Mouse (Mus musculus) heart, embryonic 12.5 days (tissue): ENCODE measurements around the gene Ddx50. TPM values are rescaled to one million over a fixed set of nuclear protein-coding genes. Genes with fewer than 3 reads are reported as not detected.

Source experiments
- ATAC-seq: fragments of 200-750 bp; cut with Nextera tagmentation; 2 replicates; pipeline ENCODE4 v1.8.0; 2017; ENCODE audit warnings: moderate TSS enrichment, moderate library complexity; ENCODE audit not compliant: insufficient number of reproducible peaks, low FRiP score
- H3K27ac ChIP-seq: fragments of 300-500 bp; sonication (generic); 2 replicates; pipeline ENCODE4 v1.5.1; 2016; ENCODE audit warnings: mild to moderate bottlenecking, moderate library complexity; ENCODE audit not compliant: poor library complexity, severe bottlenecking
- H3K27me3 ChIP-seq: fragments of 300-500 bp; sonication (generic); replicated peaks from 2 replicates; pipeline ENCODE4 v1.6.1; 2016; ENCODE audit warnings: mild to moderate bottlenecking, moderate library complexity
- H3K36me3 ChIP-seq: fragments of 300-500 bp; sonication (generic); 2 replicates; pipeline ENCODE4 v1.6.1; 2016; ENCODE audit warnings: mild to moderate bottlenecking, moderate library complexity
- H3K4me1 ChIP-seq: fragments of 300-500 bp; sonication (generic); replicated peaks from 2 replicates; pipeline ENCODE4 v1.6.1; 2016; ENCODE audit warnings: mild to moderate bottlenecking
- H3K4me2 ChIP-seq: fragments of 300-500 bp; sonication (generic); 2 replicates; pipeline ENCODE4 v1.6.1; 2016; ENCODE audit warnings: mild to moderate bottlenecking, moderate library complexity
- H3K4me3 ChIP-seq: fragments of 300-500 bp; sonication (generic); 2 replicates; pipeline ENCODE4 v1.5.1; 2016; ENCODE audit warnings: mild to moderate bottlenecking
- H3K9ac ChIP-seq: fragments of 300-500 bp; sonication (generic); 2 replicates; pipeline ENCODE4 v1.6.1; 2016; ENCODE audit warnings: mild to moderate bottlenecking, moderate library complexity
- H3K9me3 ChIP-seq: fragments of 300-500 bp; sonication (generic); replicated peaks from 2 replicates; pipeline ENCODE4 v1.6.1; 2016; ENCODE audit warnings: mild to moderate bottlenecking, moderate library complexity
- WGBS: fragments of 180-500 bp; shearing (Covaris S2); methylation state at CpG from one replicate; pipeline ENCODE4 v1.1.7; 2016; 5-methylcytosine and 5-hydroxymethylcytosine counted together
- microRNA-seq: library from miRNA; unstranded; fragments of <30 nt; microRNA quantifications from one replicate; pipeline ENCODE4, GENCODE M21; 2017
- polyA plus RNA-seq: library from polyadenylated mRNA; unstranded; fragments of >200 nt; fragmentation: Nextera tagmentation; extraction: Ambion mirVana; gene quantifications from 2 replicates; pipeline ENCODE4 v1.2.1, GENCODE M21; 2016

The Ddx50 gene
- polyA plus RNA-seq, 1 experiment from 2014 or later = 112 TPM

DNA sequence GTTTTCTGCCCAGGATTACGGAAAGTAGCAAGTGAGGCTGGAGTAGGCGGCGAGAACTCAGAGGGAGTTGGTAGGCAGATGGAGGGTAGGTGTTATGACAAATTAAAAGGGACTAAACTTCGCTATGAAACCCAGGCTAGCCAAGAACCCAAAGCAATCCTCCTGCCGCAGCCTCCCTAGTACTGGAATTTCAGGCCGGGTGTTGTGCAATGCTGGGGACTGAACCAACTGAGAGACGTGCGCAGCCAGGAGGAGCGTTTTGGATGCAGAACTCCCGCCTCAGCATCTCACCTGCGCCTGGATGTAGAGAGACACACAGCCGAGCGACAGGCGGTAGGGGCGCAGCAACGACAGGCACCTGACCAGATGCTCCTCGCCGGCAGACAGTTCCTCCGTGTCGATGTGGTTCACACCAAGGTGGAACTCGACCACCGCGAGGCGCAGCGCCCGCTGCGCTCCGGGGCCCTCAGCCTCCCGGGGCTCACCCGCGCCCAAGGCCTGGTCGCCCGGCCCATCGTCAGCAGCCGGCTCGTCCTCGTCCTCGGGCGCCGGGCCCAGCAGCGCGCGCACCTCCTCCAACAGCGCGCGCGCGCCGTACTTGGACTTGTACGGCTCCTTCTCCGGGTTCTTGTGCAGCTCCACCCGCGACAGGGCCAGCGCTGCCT lies 73.2 kb downstream of the Ddx50 start:
- Histone ChIP-seq H3K4me1 (peaks cover 13% of the 10 kb centered on the region), H3K27me3 (no peaks in the 10 kb centered on the region), H3K4me2 (peak overlapping the region; percentile 97), H3K4me3 (peak overlapping the region; percentile 84), H3K36me3 (peaks cover 49% of the 10 kb centered on the region), H3K27ac (peak overlapping the region; percentile 12; the same call in 1 of the 2 replicates), H3K9ac (peak overlapping the region; percentile 79), H3K9me3 (no peaks in the 10 kb centered on the region)
- WGBS = 1% methylated on average over 54 of the region's 54 CpGs
- ATAC-seq = peak; percentile 81

DNA sequence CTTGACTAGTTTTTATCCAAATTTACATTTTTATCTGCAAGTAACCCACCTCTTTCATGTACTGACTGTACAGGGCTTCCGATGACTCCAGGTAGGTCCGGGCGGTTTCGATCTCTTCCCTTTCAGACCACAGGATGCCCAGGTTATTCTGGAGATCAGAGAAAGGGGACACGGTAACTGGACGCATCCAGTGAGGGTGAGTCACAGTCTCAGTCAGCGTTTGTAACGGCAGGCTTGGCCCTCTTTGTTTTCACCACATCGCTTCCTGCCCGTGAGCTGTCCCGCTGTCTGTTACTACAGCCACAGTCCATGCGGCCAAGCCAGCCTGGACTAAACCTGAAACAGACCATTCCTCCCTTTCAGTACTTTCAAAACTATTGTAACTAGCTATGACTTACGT lies 76.0 kb downstream of the Ddx50 start:
- H3K36me3 ChIP-seq = peaks cover 41% of the 10 kb centered on the region
- H3K27ac ChIP-seq = no peak overlapping the region
- ATAC-seq = no peak
- H3K9me3 ChIP-seq = no peaks in the 10 kb centered on the region
- H3K9ac ChIP-seq = no peak overlapping the region
- no peak overlapping the region for H3K4me3 ChIP-seq
- no peaks in the 10 kb centered on the region for H3K27me3 ChIP-seq
- 87% methylated on average over 13 of the region's 13 CpGs for WGBS
- peaks cover 13% of the 10 kb centered on the region for H3K4me1 ChIP-seq
- H3K4me2 ChIP-seq = no peak overlapping the region

DNA sequence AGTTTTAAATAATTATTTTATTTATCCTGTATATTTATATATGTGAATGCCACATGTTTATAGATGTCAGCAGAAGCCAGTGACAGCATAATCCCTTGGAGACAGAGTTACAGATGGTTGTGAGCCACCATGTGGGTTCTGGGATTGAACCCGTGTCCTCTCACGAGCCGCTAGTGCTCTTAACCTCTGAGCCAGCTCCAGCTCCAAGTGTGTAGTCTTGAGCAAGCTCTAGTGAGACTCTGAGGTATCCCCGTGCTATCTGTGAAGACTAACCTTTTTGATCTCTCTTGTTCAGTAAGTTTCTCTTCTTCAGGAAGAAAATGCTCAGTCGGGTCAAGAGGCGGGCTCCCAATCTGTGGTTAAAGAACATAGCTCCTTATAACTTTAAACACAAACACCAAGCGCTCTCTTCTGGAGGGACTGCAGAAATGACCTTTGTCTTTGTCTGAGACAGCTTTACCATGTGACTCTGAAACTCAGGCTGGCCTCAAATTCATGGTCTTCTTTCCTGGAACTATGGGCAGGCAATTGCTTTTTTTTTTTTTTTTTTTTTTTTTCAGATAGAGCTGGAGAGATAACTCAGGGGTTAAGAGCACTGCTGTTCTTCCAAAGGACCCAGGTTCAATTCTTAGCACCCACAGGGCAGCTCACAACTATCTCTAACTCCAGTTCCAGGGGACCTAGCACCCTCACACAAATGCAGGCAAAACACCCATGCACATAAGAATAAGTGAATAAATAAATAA lies 80.7 kb downstream of the Ddx50 start:
- H3K9ac ChIP-seq = no peak overlapping the region
- no peak overlapping the region for H3K4me3 ChIP-seq
- 92% methylated on average over 7 of the region's 7 CpGs for WGBS
- peaks cover 3% of the 10 kb centered on the region; the same call in 1 of the 2 replicates for H3K9me3 ChIP-seq
- no peak overlapping the region for H3K4me2 ChIP-seq
- H3K4me1 ChIP-seq = no peaks in the 10 kb centered on the region
- ATAC-seq = no peak
- no peaks in the 10 kb centered on the region for H3K27me3 ChIP-seq
- H3K36me3 ChIP-seq = peaks cover 80% of the 10 kb centered on the region
- H3K27ac ChIP-seq = no peak overlapping the region

DNA sequence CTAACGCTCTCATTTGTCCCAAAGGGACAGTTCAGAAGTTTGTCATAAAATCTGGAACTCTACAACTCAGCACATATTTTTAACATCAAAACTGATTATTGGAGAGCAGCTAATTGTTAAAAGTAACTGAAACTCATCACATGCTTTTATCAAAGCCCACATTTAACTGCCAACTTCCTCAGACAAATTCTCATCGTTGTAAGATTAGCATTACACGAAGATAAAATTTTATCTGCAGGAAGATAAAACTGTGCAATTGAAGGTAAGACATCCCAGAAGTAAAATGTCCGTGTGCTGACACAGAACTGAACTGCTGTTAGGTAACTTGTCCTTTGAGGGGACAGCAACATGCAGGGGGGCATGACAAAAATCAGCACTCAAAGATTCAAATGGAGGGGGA lies 82.2 kb downstream of the Ddx50 start:
- Histone ChIP-seq H3K9ac (no peak overlapping the region), H3K27me3 (no peaks in the 10 kb centered on the region), H3K36me3 (peaks cover 83% of the 10 kb centered on the region), H3K9me3 (peaks cover 3% of the 10 kb centered on the region; the same call in 1 of the 2 replicates), H3K27ac (no peak overlapping the region), H3K4me1 (no peaks in the 10 kb centered on the region), H3K4me3 (no peak overlapping the region), H3K4me2 (no peak overlapping the region)
- no peak for ATAC-seq
- 73% methylated on average over 4 of the region's 4 CpGs for WGBS

Small RNA genes within 50 kb of the gene (microRNA-seq; reads per million reads assigned to microRNA genes)
- not detected for gene Mir7215

Other genes starting within 250 kb of the Ddx50 start
- 0.22 and 0.26 TPM in 2 replicates for gene Hkdc1, start 228.7 kb downstream of the Ddx50 start, polyA plus RNA-seq
- 0.63 and 0.69 TPM in 2 replicates for gene 4930507D05Rik, start 201.7 kb downstream of the Ddx50 start, polyA plus RNA-seq
- 29.0 and 30.3 TPM in 2 replicates for gene Supv3l1, start 201.5 kb downstream of the Ddx50 start, polyA plus RNA-seq
- gene Vps26a, start 164.4 kb downstream of the Ddx50 start, polyA plus RNA-seq = 77.7 and 81.4 TPM in 2 replicates
- gene Srgn, start 123.8 kb downstream of the Ddx50 start, polyA plus RNA-seq = 6.0 and 8.5 TPM in 2 replicates
- 34.4 and 38.7 TPM in 2 replicates for gene Kif1bp, start 72.8 kb downstream of the Ddx50 start, polyA plus RNA-seq
- gene Ddx21, start 48.9 kb downstream of the Ddx50 start, polyA plus RNA-seq = 17.3 and 18.6 TPM in 2 replicates
- gene Stox1, start 74.9 kb upstream of the Ddx50 start, polyA plus RNA-seq = 0.98 and 1.1 TPM in 2 replicates
- gene Ccar1, start 141.1 kb upstream of the Ddx50 start, polyA plus RNA-seq = 89.7 and 93.6 TPM in 2 replicates